Mouse (Mus musculus) gastrocnemius, postnatal 4 days (tissue): ENCODE results near the gene C2cd3. TPM values are rescaled to one million over a fixed set of nuclear protein-coding genes. Genes with fewer than 3 reads are reported as not detected.
A peak's percentile ranks its signal among the peaks of the same experiment; 100 is the strongest.

Experiments
- DNase-seq, 2 experiments: peaks; one replicate each; pipeline ENCODE4 v3.0.0; 2021 to 2022; ENCODE audit warnings: low spot score in 2 of 2, mixed read lengths in 2 of 2
- long read RNA-seq, 2 experiments: library from polyadenylated mRNA; stranded (forward); transcript quantifications; one replicate each; pipeline ENCODE4 v2.0.0; 2021
- total RNA-seq, 2 experiments: library from RNA; stranded (reverse); gene quantifications; 2 replicates each; pipeline ENCODE4 v1.2.3; 2021

Gene C2cd3
- total RNA-seq, result 10 to 100 TPM; 12.6 to 14.3 TPM
- long read RNA-seq, experiment 1, partial matches to known transcripts, result 4 of 5 reads
- long read RNA-seq, experiment 1, other reads (novel, unspliced or antisense), result 1 of 5 reads
- long read RNA-seq, experiment 2, full-length matches to known transcripts, result 1 of 8 reads
- long read RNA-seq, experiment 2, partial matches to known transcripts, result 3 of 8 reads
- long read RNA-seq, experiment 2, other reads (novel, unspliced or antisense), result 4 of 8 reads

DNA sequence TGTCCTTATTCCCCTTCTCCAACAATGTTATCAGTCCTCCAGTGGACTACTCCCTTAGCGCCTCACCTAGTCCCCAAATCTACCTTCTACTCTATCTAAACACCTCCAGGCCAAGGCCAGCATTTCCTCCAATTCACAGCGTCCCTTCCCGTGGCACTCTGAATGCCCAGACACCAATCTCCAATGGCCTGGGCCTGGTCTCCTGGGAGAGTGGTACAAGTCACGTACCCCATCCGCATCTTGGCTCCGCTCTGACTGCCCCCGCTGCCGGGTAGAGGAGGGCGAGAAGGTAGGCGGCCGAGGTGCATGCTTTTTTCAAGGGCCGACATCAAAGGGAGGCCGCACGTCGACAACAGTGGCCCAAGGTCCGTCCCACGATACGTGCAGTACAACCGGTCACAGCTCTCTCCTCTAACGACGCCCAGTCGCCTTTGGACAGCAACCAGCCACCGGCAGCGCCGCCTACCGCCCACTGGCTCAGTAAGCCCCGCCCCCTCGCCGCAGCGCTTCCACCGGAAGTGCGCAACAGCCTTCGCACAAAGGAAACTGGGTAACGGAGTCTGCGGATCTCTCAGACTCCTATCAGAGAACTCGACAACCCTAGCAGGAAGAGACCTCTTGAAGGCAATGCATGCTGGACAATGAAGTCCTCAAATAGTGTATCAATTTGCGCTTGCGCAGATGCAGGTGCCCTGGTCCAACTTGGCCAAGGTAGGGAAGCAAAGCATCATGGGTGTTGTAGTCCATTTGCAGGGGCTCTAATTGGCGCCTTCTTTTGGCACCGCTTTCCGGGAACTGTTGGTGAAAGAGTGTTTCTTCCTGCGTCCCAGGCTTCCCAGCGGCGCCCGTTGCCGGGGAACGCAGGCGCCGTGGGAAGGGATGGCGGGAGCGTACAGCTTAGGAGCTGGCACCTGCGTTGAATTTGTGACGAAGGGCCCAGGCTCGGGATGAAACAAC lies at the start of gene C2cd3, which contains the start of gene Ppme1:
TSS of gene C2cd3 (plus strand) at position 739 of the 957 bp plus-strand sequence.
TSS of gene Ppme1 (minus strand) at position 813 of the 957 bp plus-strand sequence.
- DNase-seq, result peak; percentile 97 to 99

DNA sequence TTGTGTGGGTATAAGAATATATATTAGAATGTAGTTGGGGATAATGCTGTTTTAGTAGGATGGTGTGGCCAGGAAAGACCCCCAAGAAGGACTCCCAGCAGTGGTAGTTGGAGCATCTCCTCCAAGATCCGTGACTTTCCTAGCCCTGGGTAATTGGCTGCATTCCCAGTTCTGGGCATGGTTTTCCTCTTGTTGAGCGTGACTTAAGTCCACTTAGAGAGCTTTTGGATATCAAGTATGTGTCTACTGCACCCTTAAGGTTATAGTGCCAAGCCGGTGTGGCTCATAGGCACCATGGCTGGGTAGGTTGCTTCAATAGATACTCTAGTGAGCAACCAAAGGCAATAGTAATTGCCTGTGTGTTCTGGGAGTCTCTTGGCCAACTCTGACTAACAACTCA lies 48.3 kb upstream of the C2cd3 start:
- DNase-seq, result no peak

DNA sequence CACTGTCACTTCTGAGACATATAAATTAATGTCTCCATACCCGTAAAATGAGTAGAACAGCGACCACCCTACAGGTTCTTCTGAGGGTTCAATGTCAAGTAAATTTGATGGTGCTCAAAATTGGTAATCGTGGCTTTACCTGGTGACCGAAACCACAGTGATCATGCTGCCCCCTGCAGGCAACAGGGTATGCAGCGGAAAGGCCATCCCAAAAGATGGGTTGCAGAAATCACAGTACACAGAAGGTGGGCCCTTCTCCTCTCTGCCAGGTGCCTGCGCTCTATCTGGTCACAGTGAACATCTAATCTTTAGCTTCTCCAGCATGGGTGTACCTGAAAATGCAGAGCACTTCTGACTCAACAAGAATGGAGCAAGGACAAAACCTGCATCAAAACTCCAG lies 46.6 kb upstream of the C2cd3 start:
- DNase-seq, result peak; percentile 30 to 44

DNA sequence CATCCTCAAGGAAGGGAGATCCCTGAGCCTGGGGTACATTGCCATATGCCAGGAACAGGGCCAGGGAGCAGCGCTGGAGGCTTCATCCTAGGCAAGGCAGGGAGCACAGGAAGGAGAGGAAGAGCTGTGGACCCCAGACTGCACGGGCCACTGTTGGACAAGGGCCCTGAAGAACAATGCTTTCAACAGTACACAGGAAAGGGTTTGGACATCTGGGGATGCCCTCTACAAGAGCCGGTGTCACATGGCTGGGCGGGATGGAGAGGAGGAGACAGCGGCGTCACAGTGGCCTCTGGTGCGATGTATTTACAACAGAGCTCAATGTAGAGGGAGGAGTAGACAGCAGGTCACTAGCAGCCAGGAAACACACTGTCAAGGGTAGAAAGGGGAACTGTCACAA lies 44.5 kb upstream of the C2cd3 start:
- no peak for DNase-seq

DNA sequence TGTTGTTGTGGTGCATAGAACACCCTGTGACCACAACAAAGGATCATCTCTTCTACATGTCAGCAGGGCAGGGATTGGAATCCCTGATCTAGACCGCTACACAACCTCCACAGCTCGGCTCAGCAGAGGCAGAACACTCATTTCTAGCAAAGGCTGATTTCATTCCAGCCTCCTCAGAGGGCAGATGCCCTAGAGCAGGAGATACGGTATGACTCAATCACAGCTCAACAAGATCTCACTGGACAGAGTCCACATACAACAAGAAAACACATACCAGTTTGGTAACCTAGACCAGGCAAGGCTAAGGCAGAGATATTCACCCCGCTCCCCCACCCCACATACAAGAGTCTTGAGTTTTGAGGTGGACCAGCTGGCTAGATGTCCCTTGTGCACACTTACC lies 43.4 kb upstream of the C2cd3 start:
- DNase-seq, result no peak

DNA sequence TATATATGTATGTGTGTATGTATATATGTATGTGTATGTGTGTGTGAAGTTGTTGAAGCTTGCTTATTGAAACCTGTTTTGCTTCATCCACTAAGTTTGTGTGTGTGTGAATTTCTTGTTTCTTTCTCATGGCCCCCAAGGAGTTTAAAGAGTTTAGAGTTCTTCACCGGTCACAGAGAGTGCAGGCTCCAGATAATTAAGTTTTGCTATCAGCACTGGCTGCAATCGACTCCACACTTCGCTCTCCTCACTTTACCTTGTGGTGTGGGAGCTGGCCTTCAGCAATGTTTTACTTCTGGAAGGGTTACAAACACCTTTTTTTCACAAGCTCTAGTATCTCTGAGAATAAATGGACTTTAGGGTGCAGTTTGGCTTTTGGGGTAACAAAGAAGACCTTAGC lies 40.8 kb upstream of the C2cd3 start:
- DNase-seq, result no peak

DNA sequence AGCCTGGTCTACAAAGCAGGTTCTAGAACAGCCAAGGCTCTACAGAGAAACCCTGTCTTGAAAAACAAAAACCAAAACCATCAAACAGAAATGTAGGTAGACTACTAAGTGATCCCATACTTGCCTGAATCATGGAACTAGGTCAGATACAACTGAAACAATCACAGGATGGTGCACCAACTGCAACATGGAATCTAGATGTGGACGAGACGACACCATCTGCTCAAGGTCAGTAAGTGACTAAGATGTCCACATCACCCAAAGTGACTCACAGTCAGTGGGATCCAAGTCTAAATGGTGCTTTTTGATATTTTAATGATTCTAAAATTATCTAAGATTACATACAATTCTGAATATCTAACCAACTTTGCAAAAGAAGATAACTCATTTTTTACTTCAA lies 36.1 kb upstream of the C2cd3 start:
- no peak for DNase-seq

DNA sequence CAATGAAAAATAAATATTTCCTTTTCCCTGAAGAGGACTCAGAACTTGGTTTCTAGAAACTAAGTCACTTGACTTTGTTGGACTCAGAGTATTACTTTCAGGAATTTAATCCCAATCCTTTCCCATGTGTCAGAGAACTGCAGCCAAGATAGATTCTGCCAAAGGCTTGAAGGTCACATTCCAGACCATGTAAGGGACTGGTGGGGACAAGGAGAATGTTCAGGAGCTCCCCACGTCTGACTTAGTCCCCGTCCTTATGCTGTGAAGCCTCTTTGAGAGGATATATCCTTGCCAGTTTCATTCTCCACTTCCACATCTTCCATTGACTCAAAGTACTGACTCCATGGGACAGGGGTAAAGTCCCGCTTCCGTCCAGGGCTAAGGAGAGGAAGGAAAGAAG lies 17.0 kb upstream of the C2cd3 start:
- no peak for DNase-seq

DNA sequence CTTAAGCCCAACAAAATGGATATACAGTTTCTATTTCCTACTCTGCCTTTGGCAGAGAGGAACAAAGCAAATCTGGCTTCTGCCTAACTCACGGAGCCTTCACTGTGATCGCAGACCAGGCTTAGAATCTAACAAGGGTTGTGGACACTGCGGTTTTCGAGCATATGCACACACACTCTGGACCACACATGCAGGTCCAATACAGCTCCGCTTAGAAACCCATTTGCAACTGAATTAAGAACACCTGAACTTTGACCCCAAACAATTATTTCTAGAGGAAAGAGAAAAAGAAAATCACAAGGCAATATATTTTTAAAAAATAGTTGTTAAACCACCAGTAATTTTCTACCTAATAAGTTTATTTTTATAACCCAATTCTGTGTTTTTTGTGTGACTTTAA lies 15.7 kb upstream of the C2cd3 start:
- DNase-seq, result no peak

DNA sequence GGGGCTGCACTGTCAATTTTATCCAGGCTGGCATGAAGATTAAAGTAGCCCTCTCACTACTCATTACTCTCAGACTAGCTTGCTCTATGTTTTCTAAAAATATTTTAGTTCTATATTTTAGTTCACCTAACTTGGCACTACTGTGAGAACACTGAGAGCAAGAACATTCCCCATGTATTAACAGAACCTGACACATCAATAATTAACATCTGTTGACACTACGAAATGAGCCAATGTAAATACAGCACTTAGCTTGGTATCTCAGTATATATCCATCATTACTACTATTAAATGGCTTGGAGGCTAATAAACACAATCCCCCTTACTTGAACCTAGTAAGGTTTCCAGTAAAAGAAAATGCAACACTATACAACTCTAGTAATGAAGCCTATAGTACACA lies 15.3 kb upstream of the C2cd3 start:
- no peak for DNase-seq

DNA sequence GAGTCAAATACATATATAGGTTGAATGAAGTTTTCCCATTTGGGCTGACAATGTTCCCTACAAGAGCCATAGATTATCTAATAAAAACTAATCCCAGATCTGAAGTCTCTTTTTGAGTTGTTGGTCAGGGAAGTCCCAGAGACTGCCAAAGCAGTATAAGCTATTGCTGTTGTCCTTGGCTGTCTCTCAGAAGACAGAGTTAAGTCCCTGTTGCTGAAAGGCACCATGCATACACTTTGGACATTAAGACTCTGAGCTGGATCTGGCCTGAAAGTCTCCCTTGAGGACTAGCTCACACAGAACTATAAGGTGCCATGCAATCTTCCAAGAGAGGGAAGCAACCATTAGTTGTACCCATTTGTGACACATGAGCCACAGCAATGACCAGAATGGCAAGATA lies 14.2 kb upstream of the C2cd3 start:
- no peak for DNase-seq

DNA sequence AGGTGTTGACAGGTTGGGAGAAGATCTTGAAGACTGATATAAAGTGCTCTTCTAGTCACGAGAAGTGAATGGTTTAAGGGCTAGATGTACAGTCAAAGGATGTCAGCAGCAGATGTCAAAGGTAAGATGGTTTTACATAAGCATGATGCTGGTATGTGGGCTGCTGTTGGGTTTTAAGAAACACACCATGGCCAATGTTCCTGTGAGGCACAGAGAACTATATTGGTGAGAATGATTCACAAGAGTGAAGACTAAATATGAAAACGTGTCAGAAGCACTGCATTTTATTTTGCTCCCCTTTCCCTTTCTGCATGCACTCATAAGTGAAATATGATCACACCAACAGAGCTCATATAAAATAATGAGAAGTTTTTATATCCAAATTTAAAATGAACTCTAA lies 8.9 kb upstream of the C2cd3 start:
- no peak for DNase-seq

DNA sequence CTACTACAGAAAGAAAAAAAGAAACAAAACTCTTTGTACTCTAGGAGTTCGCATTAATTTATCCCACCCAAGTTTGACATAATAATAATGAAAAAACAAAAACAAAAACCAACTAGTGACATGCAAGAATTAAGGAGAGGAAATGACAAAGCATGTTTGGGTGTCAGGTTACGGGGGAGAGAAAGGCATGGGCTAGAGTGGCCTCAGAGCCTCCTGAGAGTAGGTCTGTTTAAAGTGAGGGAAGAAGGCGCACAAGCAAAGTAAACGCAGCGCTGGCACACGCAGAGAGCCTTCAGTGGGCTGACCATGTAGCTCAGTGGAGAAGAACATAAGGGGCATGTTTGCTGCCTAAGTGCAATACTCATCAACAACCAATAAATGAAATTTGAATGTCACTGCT lies 7.1 kb upstream of the C2cd3 start:
- no peak for DNase-seq

DNA sequence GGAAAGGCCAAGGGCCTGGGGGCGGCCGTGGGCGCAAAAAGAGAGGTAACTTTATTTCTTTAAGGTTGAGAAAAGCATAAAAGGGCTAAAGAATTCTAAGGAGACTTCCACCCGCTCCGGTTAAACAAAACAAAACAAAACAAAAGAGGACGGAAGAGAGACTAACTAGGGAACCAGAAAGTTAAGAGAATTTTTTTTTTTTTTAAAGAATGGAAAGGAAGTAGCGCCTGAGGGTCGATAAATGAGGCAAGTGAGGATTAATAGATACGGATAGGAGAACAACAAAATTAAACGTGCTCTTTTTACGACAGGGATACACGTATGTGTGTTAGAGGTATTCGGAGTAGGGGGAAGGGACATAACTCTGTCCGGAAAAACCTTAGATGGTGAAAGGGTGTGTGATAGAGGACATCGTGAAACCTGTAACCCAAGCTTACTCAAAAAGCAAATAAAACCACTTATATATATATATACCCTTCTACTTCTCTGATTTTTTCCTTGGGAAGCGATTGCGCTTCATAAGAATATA lies 483 bp downstream of the C2cd3 start:
- no peak for DNase-seq

DNA sequence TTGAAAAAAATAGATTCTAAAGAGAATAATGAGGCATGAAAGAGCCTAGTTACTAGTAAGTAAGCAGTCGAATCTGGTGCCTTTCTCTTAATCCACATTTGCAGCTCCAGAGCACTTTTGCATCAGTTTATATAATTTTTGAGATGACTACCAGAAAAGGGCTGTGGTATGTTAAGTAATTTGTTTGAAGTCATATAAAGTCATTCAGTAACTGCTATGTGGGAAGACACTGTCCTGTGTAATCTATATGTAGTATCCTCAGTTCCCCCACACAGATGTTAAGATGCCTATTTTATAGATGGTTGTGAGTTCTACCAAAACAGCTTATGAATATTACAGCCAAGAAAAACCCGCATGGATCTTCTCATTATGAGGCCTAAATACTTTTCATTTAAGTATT lies 6.2 kb downstream of the C2cd3 start:
- no peak for DNase-seq

DNA sequence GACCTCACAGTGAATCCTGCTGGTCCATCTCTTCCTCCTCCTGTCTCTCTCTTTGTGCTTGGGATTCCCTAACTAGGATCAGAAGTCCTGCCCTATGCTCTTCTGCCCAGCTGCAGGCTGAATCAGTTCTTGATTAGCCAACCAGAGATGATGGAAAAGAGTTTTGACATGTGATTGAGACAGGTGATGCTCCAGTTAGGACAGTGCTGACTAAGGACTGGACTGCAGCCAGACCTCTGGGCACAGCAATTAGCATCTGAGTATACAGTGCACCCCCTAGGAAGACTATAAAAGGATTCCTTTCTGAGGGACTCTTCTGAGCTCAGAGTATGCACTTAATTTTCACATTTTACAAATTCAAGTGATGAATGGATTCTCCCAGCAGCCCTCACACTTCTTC lies 9.1 kb downstream of the C2cd3 start:
- DNase-seq, result no peak

DNA sequence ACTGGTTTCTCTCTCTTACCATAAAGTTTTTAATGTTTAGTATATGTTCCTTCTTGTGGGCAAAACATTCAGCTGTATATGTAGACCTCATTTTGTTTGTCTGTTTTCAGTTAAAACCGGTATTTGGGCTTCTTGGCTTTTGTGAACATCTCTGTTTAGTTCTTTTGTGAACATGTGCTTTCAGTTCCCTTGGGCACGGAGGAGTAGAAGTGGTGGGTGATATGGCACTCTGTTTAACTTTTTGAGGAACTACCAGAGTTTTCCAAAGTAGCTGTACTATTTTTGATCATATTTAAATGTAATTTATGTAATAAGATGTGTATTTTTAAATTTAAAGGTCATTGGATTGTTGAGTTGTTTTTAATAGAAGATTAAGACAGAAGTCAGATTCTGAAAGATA lies 11.2 kb downstream of the C2cd3 start:
- no peak for DNase-seq

DNA sequence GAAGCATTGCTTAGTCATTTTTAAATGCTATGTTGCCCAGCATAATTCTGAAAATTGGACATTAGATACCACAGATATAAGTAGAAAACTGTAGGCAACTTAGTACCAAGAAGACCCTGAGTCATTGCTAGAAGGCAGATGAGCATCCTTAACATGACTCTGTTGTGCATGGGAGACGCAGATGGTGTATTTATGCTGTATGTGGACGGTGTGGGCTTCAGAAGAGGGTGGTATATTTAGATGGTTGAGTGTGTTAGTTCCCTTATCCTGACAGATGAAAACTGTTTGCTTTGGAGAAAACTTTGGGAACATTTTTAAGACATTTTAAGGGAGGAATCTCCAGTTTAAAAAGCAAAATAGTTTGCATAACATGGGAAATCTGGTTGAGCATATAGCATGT lies 16.1 kb downstream of the C2cd3 start:
- DNase-seq, result no peak

DNA sequence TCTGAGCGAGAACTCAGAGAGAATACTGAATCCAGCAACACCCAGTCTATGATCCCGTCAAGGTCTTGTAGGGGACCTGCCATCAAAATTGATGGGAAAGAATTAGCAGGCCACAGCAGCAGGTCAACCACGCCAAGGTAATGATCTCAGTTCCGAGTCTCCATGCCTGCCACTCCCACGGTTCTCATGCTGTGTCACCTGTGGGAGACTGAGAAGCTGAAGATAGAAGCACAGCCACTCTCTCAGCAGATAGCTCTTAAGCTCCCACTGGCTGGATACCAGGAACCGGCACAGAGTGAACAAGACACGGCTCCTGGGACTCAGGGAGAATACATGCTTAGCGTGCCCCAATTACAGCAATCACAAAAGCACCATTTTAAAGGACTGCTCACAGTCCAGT lies 18.1 kb downstream of the C2cd3 start:
- no peak for DNase-seq

DNA sequence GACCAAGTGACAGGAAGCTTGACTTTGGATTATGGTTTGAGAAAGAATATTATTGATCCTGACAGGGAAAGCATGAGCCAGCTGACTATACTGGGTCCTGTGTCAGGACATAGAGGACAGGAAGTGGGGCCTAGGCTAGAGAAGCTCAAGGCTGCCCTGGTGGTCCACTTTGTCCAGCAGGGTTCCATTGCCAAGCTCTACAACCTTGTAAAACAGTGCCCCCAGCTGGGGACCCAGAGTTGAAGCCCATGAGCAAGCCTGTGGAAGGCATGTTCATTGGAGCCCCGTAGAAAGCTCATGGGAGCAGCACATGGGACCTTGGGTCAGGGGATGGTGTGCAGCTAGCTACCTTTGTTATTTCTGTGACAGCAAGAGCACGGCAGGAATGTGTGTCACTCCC lies 20.2 kb downstream of the C2cd3 start:
- DNase-seq, result peak in 1 of 2 experiments; percentile 17

DNA sequence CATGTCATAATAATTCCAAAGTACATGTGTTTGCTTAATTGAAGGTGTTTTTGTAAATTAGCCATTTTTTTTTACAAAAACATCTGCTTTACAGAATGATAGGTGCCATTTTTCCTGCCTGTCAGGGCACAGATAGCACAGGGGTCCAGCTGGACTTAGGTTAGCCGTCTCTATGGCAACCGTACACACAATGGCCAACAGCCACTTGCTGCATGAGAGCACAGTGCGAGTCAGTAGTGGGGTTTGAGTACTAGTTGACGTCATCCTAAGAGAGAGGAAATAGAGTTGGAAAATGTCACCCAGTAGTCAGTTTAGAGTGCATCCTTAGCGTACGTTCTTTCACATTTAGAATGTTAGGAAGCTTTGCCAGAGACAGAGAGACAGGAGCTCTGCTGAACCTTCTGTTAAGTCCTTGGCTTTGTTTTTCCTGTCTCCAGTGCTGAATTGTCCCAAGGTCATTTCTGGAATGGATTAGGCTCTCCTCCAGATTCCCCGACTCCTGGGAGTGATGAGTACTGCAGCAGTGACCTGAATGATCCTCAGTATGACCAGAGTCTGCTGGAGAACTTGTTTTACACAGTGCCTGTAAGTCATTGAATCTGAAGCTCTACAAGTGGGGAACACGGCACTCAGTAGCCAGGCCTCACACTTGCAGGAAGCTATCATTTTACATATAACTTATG lies 27.3 kb downstream of the C2cd3 start:
- DNase-seq, result no peak
